Mouse (Mus musculus) right cerebral cortex, adult 2 months (tissue): ENCODE results near the gene Ablim2.

Experiments used
- DNase-seq, 2 experiments: peaks; one replicate each; pipeline ENCODE4 v3.0.0; 2021 to 2022; ENCODE audit warnings: low spot score in 2 of 2

Gene Ablim2

DNA sequence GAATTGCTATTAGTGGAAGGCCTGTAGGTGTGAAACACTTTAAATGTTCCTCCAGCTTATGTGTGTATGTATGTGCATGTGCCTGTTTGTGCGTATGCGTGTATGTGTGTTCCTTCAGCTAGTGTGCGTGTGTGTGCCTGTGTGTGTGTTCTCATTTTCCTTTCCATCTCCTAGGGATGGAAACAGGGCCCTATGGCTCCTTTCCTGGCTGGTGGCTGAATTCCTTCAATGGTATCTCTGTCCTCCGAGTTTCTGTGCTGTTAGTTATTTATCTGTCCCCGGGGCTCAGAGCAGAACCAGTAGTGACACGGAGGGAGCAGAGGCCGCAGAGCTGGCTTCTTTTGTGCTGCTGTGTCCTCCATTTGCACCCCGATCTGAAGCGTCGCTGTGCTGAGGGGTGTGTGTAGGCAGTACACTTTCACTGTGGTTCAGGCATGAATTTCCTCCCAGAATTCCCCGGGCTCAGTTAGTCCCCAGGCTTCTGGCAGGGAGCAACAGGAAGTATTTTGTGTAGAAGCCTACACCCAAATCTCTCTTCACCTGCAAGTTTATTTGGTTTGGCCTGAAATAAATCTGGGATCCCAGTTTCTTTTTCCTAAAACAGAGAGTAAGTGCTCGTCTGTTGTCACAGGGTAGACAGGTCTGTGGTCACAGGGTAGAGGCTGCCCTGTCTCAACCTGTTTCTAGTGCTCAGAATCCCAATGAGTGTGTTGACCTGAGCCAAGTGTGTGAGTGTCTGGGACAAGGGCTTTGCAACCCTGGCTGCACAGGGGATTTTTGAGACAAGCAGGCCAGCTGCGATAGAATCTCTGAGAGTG, 151.2 kb downstream of the Ablim2 start:
- no peak for DNase-seq

DNA sequence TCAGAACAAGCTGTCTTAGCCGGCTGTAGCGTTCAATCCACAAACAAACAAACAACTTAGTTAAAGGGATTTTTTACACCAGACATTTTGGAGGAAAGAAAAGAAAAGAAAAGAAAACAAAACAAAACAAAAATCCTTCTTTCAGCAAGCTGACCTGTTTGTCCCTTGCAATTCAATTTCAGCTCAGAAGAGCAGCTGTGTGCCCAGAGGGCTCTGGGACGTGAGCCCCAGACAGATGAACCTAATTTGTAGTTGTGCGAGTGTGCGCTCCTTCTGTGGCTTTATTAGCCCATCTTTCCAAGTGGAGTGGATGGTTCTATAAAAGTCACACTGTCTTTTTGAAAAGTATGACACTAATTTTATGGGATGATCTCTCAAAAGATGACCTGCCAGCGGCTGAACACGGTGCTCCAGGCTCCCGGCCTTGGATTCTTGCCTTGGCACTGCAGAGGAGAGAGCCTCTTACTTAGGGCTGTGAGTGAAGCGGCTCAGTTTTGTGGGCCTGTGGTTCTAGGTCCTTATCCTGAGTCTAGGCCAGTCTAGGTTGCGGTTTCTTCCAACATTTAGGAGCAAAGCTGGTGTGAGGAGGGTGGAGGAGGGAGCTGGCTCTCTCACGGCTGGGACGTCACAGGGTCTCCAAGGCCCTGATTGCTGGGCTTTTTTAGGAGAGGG, 158.1 kb downstream of the Ablim2 start:
- no peak for DNase-seq

DNA sequence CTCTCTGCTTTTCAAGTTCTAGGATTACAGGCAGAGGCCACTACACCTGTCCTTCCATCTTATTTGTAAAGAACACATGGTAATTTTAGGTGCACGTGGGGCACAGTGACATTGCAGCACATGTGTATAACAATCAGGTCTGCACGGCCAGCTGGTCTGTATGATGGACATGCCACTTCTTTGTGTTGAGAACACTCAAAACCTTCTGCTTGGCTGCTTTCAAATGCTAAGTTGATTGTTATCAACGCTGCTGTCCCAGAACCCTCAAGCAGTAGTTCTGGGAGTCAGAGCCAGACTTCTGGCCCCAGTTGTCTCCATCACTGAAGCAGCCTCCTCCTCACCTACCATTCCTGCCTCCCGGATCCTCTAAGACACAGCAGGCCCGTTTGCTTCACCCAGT, 159.0 kb downstream of the Ablim2 start:
- DNase-seq = no peak

DNA sequence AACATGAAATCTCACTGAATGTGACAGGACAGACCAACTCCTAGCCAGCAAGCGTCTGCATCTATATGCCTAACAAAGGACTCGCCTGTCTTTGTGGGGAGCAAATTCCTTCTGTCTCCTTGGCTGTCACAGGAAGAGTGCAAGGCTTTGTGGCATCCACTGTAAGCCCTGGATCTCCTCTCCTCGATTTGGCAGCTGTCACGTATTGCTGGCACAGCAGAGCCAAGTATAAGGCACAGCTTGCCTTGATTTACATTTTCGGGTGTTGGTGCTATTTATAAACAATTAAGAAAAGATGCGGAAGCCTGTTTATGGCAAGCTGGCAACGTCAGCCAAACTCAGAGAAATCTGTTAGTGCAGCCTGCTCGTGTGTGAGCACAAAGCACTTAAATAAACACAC, 160.7 kb downstream of the Ablim2 start:
- peak; percentile 30 to 41 for DNase-seq

DNA sequence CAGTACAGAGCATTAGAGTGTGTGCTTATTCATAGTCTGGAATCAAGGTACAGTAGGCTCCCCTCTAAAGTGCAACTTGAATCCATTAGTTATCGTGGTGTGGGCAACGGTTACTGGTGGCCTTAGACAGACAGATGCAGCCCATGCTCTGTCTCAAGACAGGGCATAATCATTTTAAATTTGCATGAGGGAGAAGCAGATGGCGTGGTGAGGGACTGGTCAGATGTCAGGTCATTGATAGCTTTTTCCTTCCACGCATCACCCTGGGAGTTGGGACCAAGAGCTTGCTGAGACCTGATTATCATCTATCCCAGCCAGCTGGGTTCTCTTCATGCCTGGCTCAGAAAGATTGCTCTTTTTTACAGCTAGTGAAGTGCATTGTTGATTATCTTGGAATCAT, 162.4 kb downstream of the Ablim2 start:
- DNase-seq = no peak

DNA sequence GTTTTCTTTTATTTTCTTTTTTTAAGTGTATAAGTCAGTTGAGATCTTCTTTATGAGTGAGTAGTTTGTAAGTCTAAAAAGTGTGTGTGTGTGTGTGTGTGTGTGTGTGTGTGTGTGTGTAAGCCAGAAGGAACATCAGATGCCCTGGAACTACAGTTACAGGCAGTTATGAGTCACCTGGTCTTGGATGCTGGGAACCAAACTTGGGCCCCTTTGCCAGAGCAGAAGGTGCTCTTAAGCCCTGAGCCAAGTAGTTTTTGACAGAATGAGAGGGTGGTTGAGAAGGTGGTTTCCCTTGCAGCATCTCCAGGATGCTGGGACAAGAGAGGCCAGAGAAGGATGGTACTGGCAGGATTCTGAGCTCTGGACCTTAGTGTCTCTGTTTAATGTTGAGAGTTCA, 162.9 kb downstream of the Ablim2 start:
- no peak for DNase-seq

DNA sequence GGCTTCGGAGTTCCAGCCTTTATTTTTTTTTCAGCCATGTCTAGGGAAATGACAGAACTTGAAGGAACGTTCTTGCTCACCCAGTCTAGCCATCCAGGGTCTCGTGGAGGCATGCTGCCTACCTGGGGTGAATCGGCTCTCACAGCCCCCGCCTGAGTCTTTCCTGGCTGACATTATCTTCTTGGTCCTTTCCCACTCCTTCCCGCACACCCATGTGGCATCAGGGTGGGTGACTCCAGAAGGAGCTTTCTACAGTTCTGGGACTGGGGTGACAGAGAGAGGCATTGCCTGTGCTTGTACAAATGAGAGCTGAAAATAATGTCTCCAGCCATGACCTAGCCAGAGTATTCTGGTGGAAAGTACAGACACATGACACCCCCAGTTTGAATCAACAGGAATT, 163.5 kb downstream of the Ablim2 start:
- DNase-seq = no peak

DNA sequence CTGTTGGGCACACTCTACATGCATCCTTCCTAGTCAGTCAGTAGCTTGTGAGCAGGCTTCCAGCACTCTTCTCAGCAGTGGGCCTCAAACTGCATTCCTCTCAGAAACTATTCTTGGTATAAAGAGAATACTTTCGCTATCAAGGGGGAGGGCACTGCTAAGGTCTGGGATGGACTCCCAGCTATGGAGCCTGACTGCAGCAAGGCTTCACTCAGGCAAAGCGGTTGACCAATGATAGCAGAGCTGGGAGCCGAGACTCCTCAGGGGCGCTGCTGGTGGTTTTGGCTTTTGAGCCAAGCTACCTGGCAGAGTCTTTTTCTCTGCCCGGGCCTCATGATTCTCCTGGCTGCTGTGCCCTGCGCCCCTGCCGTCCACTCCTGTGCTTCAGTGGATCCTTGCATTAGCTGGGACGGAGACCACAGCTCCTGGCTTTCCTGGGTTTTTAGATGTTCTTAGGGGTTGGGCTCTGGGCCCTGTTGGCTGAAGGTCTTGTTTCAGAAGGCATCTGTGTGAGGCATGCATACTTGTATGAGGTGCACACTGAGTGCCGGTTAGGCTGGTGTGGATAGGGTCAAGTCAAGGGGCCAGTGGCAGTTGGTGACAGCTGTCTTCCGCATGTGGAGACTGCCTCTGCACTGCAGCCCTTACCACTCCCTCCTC, 164.0 kb downstream of the Ablim2 start:
- DNase-seq = no peak

DNA sequence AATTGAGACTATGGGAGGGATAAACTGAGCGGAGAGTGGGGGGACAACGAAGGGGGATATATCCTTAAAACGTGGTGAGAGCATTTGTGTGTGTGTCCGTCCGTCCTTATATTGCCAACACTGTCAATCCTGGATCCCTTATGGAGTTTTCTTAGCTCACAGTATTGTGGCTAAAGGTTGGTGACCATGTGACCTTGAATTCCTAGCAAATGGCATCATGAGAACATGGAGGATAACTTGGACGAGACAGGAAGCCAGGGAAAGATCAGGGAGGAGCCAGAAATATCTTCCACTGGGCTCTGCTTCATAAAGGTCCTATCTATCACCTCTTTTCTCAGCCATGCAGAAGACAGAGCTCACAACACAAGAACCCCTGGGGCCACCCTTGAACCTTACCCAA, 165.8 kb downstream of the Ablim2 start:
- DNase-seq = no peak

DNA sequence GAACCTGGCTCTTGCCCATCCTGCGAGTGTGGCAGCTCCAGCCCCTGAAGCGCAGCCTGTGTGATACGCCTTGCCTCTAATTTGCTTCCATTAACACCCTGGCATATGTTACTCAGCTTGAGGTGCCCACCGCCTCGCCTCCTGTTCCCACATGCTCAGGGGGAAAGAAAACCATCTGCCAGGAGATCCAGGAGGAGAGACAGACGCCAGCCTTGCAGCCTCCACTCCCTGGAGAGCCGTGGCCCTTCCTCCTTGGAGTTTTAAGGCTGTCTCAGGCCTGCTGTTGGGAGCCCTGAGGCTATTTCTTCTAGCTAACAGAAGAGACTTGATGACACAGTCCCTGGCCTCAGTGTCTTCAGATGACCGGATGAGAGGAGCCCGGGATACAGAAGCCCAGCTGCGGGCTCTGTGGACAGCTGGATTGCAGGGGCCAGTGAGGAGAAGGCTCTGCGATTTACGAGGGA, 167.5 kb downstream of the Ablim2 start:
- DNase-seq = peak; percentile 56 to 67

DNA sequence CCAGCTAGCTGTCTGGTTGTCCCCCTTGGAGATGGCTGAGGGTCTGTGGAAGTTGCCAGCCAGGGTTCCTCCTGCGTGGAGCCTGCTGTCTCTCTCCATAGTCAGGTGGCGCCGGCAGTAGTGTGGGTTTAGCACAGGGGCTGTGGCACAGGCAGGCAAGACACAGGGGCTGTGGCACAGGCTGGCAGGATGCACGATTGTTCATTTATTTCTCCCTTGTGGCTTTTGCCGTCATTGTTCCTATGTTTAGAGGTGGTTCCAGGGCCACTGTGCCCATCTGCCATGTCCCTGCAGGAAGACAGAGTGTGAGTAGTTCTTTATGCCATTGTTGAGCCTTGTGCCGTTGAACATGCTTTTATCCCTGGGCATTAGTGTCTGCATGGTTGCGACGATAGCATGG, 168.8 kb downstream of the Ablim2 start:
- no peak for DNase-seq

DNA sequence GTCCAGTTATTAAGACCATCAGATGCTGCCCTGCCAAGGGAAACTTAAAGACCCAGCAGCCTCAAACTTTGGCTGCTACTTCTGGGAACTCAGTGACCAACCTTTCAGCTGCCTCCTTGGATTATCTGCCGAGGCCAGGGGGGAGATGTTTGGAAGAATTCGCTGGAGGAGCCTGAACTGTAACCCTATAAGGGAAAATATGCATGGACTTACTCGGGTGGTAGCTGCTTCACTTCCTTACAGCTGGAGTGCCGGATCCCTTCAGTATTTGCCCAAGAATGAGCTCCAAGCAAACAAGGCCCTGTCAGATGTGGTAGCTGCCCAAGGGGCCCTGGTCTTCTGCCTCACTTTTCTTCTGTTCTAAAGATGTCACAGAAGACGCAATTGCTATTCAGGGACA, 173.6 kb downstream of the Ablim2 start:
- DNase-seq = no peak

DNA sequence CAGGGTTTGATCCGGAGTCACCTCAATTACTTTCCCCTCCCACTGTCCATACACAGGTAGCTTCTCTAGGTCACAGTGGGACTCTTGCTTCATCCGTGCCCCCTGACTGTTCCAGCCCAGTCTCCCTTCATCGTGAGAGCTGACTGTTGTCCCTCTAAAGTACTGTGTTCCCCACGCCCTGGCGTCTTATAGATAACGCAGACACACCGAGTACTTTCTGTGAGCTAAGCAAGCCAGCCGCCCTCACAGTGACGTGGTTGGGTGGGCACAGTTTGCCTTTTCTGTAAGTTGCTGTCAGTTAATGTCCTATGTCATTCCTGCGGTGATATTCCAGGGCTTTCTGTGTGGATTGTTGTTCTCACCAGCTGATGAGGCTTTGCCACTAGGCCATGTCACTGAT, 175.4 kb downstream of the Ablim2 start:
- no peak for DNase-seq
